Mouse (Mus musculus) midbrain, embryonic 15.5 days (tissue): ENCODE data around the gene Fanci. TPM values are rescaled to one million over a fixed set of nuclear protein-coding genes. Genes with fewer than 3 reads are reported as not detected.
A peak's percentile ranks its signal among the peaks of the same experiment; 100 is the strongest.

Experiments used
- ATAC-seq: fragments of 200-750 bp; cut with Nextera tagmentation; replicated peaks from 2 replicates; pipeline ENCODE4 v1.8.0; 2017; ENCODE audit warnings: moderate TSS enrichment
- H3K27ac ChIP-seq: fragments of 300-500 bp; sonication (generic); 2 replicates; pipeline ENCODE4 v1.5.1; 2015; ENCODE audit warnings: mild to moderate bottlenecking, inconsistent platforms
- H3K27me3 ChIP-seq: fragments of 300-500 bp; sonication (generic); replicated peaks from 2 replicates; pipeline ENCODE4 v1.6.1; 2015; ENCODE audit warnings: inconsistent platforms
- H3K36me3 ChIP-seq: fragments of 300-500 bp; sonication (generic); replicated peaks from 2 replicates; pipeline ENCODE4 v1.6.1; 2015; ENCODE audit warnings: inconsistent platforms
- H3K4me1 ChIP-seq: fragments of 300-500 bp; sonication (generic); 2 replicates; pipeline ENCODE4 v1.6.1; 2015; ENCODE audit warnings: inconsistent platforms
- H3K4me2 ChIP-seq: fragments of 300-500 bp; sonication (generic); 2 replicates; pipeline ENCODE4 v1.6.1; 2015; ENCODE audit warnings: inconsistent platforms, mild to moderate bottlenecking, moderate library complexity
- H3K4me3 ChIP-seq: fragments of 300-500 bp; sonication (generic); 2 replicates; pipeline ENCODE4 v1.5.1; 2015; ENCODE audit warnings: mild to moderate bottlenecking, inconsistent platforms
- H3K9ac ChIP-seq: fragments of 300-500 bp; sonication (generic); 2 replicates; pipeline ENCODE4 v1.6.1; 2015; ENCODE audit warnings: mild to moderate bottlenecking, inconsistent platforms
- H3K9me3 ChIP-seq: fragments of 300-500 bp; sonication (generic); 2 replicates; pipeline ENCODE4 v1.6.1; 2016; ENCODE audit warnings: inconsistent platforms
- WGBS: fragments of 180-500 bp; shearing (Covaris S2); methylation state at CpG from one replicate; pipeline ENCODE4 v1.1.7; 2015; ENCODE audit warnings: mixed read lengths; 5-methylcytosine and 5-hydroxymethylcytosine counted together
- polyA plus RNA-seq: library from polyadenylated mRNA; unstranded; fragments of >200 nt; fragmentation: Nextera tagmentation; extraction: Ambion mirVana; gene quantifications from 2 replicates; pipeline ENCODE4 v1.2.1, GENCODE M21; 2015

Fanci gene
- polyA plus RNA-seq, 1 experiment from 2014 or later = 2.1 TPM

GRCm38 (mm10) chr7:79468994-79469393 is 77.3 kb downstream of the Fanci start:
- Histone ChIP-seq H3K27me3 (peaks cover 16% of the 10 kb centered on the region; the same call in 1 of the 2 replicates), H3K9ac (no peak overlapping the region), H3K4me3 (no peak overlapping the region), H3K9me3 (no peaks in the 10 kb centered on the region), H3K27ac (no peak overlapping the region), H3K4me2 (no peak overlapping the region), H3K4me1 (peaks cover 32% of the 10 kb centered on the region), H3K36me3 (no peaks in the 10 kb centered on the region)
- 43% methylated on average over 8 of the region's 8 CpGs for WGBS
- no peak for ATAC-seq

DNA sequence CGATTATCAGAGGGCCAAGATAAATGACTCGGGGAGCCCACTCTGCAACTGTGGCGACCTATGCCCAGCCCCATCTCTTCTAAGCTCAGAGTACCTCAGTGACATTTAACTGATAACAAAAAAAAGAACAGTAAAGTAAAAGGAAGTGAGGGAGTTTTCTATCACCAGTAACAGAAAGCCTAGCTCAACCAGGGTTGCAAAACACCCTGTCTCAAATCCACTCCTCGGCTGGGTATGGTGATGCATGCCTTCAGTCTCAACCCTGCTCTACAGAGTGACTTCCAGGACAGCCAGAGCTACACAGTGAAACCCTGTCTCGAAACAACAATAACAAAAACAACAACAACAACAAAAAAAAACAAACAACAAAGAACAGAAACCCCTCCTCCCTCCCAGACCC is 78.0 kb downstream of the Fanci start:
- Histone ChIP-seq H3K4me3 (no peak overlapping the region), H3K4me2 (no peak overlapping the region), H3K9ac (no peak overlapping the region), H3K27ac (no peak overlapping the region), H3K27me3 (peaks cover 11% of the 10 kb centered on the region; the same call in 1 of the 2 replicates), H3K9me3 (no peaks in the 10 kb centered on the region), H3K4me1 (peaks cover 24% of the 10 kb centered on the region), H3K36me3 (no peaks in the 10 kb centered on the region)
- 78% methylated on average over 5 of the region's 5 CpGs for WGBS
- ATAC-seq = no peak

GRCm38 (mm10) chr7:79470718-79471117 is 79.0 kb downstream of the Fanci start:
- ATAC-seq = no peak
- 63% methylated on average over 3 of the region's 3 CpGs for WGBS

DNA sequence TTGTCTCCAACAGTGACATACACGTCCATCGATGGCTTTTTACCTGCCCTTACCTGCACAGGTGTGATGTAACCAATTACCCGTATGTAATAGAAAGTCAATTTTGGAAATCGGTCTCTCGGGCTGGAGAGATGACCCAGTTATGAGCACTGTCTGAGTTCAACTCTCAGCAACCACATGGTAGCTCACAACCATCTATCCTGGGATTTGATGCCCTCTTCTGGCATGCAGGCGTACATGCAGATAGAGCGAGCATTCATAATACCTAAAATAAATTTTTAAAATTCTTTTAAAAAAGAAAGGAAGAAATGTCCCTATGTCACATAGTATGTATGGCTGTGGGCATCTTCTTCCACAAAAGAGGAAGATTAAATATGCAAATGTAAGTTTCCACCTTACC is 79.7 kb downstream of the Fanci start:
- ATAC-seq = no peak
- Histone ChIP-seq H3K36me3 (no peaks in the 10 kb centered on the region), H3K9me3 (no peaks in the 10 kb centered on the region), H3K4me3 (no peak overlapping the region), H3K27me3 (peaks cover 10% of the 10 kb centered on the region; the same call in 1 of the 2 replicates), H3K4me2 (no peak overlapping the region), H3K4me1 (peaks cover 15% of the 10 kb centered on the region), H3K27ac (no peak overlapping the region), H3K9ac (no peak overlapping the region)
- 68% methylated on average over 7 of the region's 7 CpGs for WGBS

More at GRCm38 (mm10) chr7:79470718-79471117, 79.0 kb downstream of the Fanci start:
- Histone ChIP-seq H3K4me3 (no peak overlapping the region), H3K4me2 (no peak overlapping the region), H3K27me3 (peaks cover 10% of the 10 kb centered on the region; the same call in 1 of the 2 replicates), H3K27ac (no peak overlapping the region), H3K9me3 (no peaks in the 10 kb centered on the region), H3K36me3 (no peaks in the 10 kb centered on the region), H3K4me1 (peaks cover 16% of the 10 kb centered on the region), H3K9ac (no peak overlapping the region)

DNA sequence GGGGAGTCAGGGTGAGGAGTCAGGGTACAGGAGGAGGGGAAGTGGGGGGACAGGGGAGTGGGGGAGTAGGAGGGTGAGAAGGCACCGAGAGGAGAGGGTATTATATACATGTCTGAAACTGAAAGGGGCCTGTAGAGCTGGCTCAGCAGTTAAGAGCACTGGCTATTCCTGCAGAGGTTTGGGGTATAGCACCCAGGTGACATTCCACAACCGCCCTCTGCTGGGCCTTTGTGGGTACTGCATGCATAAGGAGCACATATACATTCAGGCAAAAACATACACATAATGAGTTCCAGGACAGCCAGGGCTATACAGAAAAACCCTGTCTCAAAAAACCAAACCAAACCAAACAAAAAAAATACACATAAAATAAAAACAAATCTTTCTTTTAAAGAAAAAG is 81.1 kb downstream of the Fanci start:
- Histone ChIP-seq H3K36me3 (no peaks in the 10 kb centered on the region), H3K4me3 (no peak overlapping the region), H3K4me1 (peaks cover 3% of the 10 kb centered on the region; the same call in 1 of the 2 replicates), H3K9me3 (no peaks in the 10 kb centered on the region), H3K27me3 (peaks cover 10% of the 10 kb centered on the region; the same call in 1 of the 2 replicates), H3K9ac (no peak overlapping the region), H3K27ac (no peak overlapping the region), H3K4me2 (no peak overlapping the region)
- no peak for ATAC-seq
- 55% methylated on average over 2 of the region's 2 CpGs for WGBS

GRCm38 (mm10) chr7:79473496-79474194 is 81.9 kb downstream of the Fanci start:
- Histone ChIP-seq H3K9ac (no peak overlapping the region), H3K27me3 (peaks cover 5% of the 10 kb centered on the region; the same call in 1 of the 2 replicates), H3K4me2 (no peak overlapping the region), H3K4me1 (no peaks in the 10 kb centered on the region), H3K4me3 (no peak overlapping the region), H3K36me3 (no peaks in the 10 kb centered on the region), H3K9me3 (no peaks in the 10 kb centered on the region), H3K27ac (no peak overlapping the region)
- 90% methylated on average over 9 of the region's 9 CpGs for WGBS
- no peak for ATAC-seq

DNA sequence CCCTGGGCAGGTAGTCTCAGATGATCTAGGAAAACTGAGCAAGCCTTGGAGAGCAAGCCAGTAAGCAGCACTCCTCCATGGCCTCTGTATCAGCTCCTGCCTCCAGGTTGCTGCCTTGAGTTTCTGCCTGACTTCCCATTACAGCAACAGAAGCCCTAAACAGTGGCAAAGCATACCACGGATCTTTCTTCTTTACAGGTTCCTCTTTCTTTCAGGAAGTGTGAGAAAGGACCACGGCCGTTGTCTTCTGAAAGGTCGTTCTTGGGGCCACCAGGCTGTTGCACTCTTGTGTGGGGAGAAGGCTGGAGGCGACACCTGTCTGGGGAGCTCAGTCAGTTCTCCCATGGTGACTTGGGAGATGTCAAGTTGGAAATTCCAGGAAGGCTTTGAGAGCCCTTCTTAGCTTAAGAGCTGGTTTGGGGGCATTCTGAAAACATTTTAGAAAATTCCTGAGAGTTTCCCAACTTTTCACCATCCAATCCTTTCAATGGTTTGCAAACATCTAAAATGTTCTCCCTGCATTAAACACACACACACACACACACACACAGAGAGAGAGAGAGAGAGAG is 83.2 kb downstream of the Fanci start:
- WGBS = 83% methylated on average over 5 of the region's 5 CpGs
- H3K36me3 ChIP-seq = no peaks in the 10 kb centered on the region
- ATAC-seq = no peak

GRCm38 (mm10) chr7:79486528-79486927 is 94.8 kb downstream of the Fanci start:
- Histone ChIP-seq H3K9ac (no peak overlapping the region), H3K27ac (no peak overlapping the region), H3K4me1 (no peaks in the 10 kb centered on the region), H3K4me2 (no peak overlapping the region), H3K4me3 (no peak overlapping the region), H3K27me3 (no peaks in the 10 kb centered on the region), H3K36me3 (no peaks in the 10 kb centered on the region), H3K9me3 (no peaks in the 10 kb centered on the region)
- ATAC-seq = no peak
- WGBS = 63% methylated on average over 10 of the region's 10 CpGs

More for the DNA sequence above, 83.2 kb downstream of the Fanci start:
- no peak overlapping the region for H3K4me2 ChIP-seq
- H3K27ac ChIP-seq = no peak overlapping the region
- H3K4me1 ChIP-seq = no peaks in the 10 kb centered on the region
- no peaks in the 10 kb centered on the region for H3K9me3 ChIP-seq
- no peak overlapping the region for H3K4me3 ChIP-seq
- no peak overlapping the region for H3K9ac ChIP-seq
- H3K27me3 ChIP-seq = no peaks in the 10 kb centered on the region

DNA sequence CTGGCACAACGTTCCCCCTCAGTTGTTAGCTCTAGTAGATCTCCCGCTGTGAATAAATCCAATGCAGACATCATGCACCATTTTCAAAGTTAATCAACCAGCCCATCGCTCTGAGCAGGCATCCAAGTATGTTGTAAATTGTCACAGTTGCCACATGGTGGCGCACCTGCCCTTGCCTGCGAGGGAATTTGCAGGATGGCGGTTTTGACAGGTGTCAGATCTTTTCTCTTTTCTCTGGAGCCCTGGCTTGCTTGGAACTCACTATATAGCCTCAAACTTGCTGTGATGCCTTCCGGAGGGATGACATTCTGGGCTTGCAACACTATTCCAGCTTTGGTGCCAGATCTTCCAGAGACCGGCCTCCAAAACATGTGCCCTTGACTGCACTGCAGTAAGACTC is 102.2 kb downstream of the Fanci start:
- no peaks in the 10 kb centered on the region for H3K36me3 ChIP-seq
- peaks cover 19% of the 10 kb centered on the region; the same call in 1 of the 2 replicates for H3K27me3 ChIP-seq
- no peak overlapping the region for H3K27ac ChIP-seq
- H3K9ac ChIP-seq = no peak overlapping the region
- H3K9me3 ChIP-seq = no peaks in the 10 kb centered on the region
- ATAC-seq = no peak
- H3K4me1 ChIP-seq = peaks cover 11% of the 10 kb centered on the region
- 9% methylated on average over 8 of the region's 8 CpGs for WGBS
- no peak overlapping the region for H3K4me3 ChIP-seq
- no peak overlapping the region for H3K4me2 ChIP-seq

- Histone ChIP-seq H3K9ac (0 out of 2 replicates have a peak overlapping the region, but pooled peaks have one; percentile 18), H3K9me3 (no peaks in the 10 kb centered on the region), H3K4me3 (peak overlapping the region; percentile 38), H3K27ac (peak overlapping the region; percentile 58), H3K4me1 (peaks cover 19% of the 10 kb centered on the region), H3K36me3 (no peaks in the 10 kb centered on the region), H3K4me2 (peak overlapping the region; percentile 64), H3K27me3 (peaks cover 19% of the 10 kb centered on the region; the same call in 1 of the 2 replicates)
- WGBS = 1% methylated on average over 38 of the region's 38 CpGs
- ATAC-seq = peak; percentile 63
Observed at GRCm38 (mm10) chr7:79495988-79496815, 104.5 kb downstream of the Fanci start.

DNA sequence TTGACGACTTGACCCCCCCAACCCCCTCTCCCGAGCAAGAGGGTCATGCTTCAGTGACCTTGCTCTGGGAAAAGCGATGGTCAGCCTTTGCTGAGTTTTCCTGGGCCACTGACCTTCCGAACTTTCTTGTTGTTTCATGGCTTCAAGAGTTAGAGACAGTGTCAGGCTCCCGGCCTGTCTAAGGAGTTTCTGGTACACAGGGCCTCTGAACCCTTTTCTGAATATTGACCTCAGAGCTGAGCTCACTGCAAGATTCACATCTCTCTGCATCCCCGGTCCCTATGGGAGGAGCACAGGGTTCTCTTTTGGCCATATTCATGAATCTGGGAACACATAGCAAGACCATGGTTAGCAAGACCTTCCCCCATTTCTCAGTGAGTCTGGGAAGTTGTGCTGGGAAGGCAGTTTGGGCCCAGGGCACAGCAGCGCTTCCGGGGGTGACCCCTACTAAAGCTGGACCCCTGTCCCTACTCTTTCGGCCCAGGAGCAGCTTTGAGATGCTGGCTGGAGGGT is 105.1 kb downstream of the Fanci start:
- Histone ChIP-seq H3K36me3 (no peaks in the 10 kb centered on the region), H3K4me1 (peaks cover 24% of the 10 kb centered on the region), H3K9ac (no peak overlapping the region), H3K27ac (peak overlapping the region; percentile 58), H3K4me3 (no peak overlapping the region), H3K27me3 (peaks cover 19% of the 10 kb centered on the region; the same call in 1 of the 2 replicates), H3K9me3 (no peaks in the 10 kb centered on the region), H3K4me2 (peak overlapping the region; percentile 64; the same call in 1 of the 2 replicates)
- WGBS = 10% methylated on average over 9 of the region's 9 CpGs
- no peak for ATAC-seq

DNA sequence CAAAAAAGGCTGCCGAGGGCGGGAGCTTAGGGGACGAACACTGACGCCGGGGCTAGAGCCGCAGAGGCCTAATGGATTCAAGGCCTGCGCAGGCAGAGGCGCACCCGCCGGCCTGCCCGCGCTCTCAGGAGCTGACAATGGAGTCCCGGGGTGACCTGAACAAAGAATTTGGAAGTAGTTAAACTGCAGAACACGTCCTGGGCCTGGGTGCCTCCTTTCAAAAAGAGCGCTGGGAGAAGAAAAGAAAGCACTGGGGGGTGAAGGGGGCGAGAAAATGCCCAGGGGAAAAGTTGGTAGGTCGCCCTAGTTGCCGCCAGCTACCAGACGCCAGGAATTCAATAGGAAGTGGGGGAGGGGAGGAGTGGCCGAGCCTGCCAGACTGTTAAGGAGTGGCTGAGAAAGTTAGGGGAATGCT is 106.0 kb downstream of the Fanci start:
- H3K9ac ChIP-seq = no peak overlapping the region
- WGBS = 7% methylated on average over 20 of the region's 20 CpGs
- H3K27me3 ChIP-seq = peaks cover 26% of the 10 kb centered on the region; the same call in 1 of the 2 replicates
- H3K4me1 ChIP-seq = peaks cover 32% of the 10 kb centered on the region
- H3K36me3 ChIP-seq = no peaks in the 10 kb centered on the region
- peak overlapping the region; percentile 73; the same call in 1 of the 2 replicates for H3K4me2 ChIP-seq
- H3K27ac ChIP-seq = peak overlapping the region; percentile 58
- no peak for ATAC-seq
- no peak overlapping the region for H3K4me3 ChIP-seq
- H3K9me3 ChIP-seq = no peaks in the 10 kb centered on the region
